Mouse (Mus musculus) cerebellum, postnatal 25 days (tissue): ENCODE results near the gene Hint1.
"Not testable (repeated sequence)": the region's sequence is repeated elsewhere in the genome, so short reads cannot be mapped to it uniquely, and the experiment has no call there.

Experiments used
- DNase-seq, 2 experiments: peaks; one replicate each; pipeline ENCODE4 v3.0.0; 2021; ENCODE audit warnings: mixed read lengths in 2 of 2

Hint1 gene

DNA sequence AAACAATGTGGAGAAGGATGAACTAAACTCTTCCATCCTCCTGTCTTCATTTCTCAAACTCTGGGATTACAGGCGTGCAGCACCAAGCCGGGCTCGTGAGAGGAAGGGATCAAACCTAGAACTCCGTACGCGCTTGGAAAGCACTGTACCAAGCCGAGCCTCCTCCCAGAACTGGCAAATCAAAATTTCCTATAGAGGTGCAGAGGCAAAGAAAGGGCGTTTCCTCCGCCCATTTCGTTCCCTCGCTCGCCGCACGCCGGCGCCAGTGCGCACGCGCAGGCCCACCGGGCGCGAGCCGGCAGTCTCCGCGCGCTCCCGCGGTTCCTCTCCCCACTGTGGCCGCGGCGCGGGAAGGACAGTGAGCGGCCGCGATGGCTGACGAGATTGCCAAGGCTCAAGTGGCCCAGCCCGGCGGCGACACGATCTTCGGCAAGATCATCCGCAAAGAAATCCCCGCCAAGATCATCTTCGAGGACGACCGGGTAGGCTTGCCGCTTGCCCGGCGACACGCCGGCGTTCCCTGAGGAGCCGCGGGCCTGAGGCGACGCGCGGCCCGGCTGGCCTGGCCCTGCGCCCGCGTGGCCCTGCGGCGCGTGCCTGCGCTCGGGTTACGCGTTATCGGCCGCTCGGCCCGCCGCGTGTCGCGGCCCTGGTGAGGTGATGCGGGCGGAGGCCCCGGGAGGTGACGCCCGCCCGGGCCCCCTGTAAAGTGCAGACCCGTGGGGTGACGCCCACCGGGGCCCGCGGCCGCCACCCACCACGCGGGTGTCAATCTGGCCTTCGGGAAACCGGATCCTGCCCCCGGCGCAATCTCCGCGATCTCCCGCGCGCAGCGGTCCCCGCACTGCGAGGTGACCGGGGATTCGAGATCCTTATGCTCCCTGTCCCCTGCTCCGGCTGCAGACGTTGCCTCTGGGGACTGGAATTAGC lies at the start of gene Hint1:
TSS of gene Hint1 (plus strand) at position 265 of the 930 bp plus-strand sequence.
- DNase-seq: peak; percentile 97 to 98

DNA sequence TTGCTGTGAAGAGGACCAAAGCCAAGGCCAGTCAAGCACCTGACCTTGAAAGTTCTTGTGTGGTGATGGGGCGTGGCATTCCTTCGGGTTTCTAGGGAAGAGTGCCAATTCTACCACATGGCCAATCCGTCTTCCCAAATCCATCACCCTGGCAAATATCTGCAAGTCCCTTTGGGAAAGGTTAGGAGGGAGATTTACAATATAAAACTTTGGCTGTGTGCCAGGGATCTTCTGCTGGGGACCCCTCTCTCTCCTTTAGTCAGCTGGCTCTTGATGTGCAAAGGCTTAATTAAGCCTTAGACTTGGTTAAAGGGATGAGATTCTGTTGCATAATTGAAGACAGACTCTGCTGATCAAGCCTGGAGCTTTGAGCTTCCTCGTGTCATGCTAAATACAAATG lies 48.7 kb upstream of the Hint1 start:
- no peak for DNase-seq

DNA sequence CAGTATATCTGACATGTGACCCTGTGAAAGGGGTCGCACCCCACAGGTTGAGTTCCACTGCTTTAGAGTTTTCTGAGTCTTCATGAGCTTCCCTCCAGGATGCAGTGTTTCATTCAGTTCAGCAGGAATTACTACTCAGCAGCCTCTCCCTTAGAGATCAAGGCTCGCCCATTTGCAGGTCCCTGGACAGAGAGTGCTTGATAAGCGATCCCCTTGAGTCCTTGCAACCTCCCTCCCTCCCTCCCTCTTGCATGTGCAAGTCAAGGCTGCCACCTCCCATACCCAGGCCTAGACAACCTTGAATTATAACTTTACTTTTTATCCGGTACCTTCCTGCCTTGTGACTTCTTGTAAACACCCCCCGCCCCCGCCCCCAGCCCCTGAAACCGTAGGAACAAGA lies 46.7 kb upstream of the Hint1 start:
- DNase-seq: no peak

DNA sequence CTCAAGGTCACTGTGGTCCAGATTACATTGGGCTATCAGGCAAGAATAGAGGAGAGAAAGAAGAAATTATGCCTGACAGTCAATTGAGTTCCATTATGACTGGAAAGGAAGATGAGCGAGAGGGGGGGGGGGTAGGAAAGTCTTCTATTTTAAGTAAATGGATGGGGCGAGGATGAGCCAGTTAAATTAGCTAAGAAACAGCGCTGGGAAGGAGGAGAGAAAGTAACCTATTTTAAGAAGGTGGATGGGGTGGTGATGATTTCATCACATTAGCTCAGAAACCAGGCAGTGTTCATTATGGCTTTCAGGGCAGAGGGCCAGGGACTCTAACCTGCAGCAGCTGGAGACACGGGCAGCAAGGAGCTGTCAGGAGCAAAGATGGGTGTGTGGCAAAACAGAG lies 42.7 kb upstream of the Hint1 start:
- DNase-seq: no peak

DNA sequence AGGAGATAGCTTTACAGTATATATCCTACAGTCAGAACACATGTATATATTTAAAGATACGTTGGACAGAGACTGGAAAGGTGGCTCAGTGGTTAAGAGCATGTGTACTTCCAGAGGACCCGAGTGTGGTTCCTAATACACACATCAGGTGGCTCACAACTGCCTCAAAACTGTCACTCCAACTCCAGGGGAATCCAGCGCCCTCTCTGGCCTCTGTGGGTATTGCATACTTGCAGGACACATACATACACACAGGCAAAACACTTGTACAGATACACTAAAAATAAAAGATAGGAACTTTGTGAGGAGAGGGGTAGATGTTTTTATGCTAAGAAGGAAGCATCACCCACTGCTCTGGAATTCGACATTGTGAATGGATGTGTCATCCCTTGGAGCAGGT lies 40.4 kb upstream of the Hint1 start:
- DNase-seq: no peak

DNA sequence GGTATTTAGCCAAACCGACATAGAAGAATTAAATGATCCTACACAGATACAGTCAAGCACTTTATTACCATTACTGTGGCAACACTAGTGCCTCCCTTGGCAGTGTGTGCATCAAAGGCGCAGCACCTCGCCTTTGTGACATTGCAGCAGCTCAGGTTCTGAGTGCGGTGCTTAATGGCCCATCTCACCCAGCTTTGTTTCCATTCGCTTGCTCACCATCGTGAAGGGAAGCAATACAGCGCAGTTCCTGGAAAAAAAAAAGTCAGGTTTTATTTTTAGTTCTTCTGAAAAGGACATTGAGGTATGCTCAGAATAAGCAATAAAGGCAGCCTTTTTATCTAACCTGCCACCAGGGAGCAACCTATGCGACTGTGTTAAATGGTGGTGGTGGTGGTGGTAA lies 39.4 kb upstream of the Hint1 start:
- no peak for DNase-seq

DNA sequence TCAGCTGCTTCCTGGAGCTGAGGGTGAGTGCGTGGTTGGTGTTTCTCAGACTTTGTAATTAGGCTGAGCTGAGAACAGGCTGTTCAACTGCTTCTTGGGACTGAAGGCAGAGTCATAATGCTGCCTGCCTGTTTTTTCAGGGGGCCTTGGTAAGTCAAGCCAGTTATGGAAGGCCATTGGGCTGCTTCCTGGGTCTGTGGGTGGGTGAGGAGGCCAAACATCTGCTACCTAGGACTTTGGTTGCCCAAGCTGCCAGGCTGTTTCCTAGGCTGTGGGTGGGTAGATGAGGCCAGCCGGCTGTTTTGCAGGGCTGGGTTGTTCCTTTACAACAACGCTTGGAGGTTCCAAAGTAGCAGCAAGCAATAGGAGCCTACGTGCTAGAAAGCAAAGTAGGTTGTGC lies 32.4 kb upstream of the Hint1 start:
- no peak for DNase-seq

DNA sequence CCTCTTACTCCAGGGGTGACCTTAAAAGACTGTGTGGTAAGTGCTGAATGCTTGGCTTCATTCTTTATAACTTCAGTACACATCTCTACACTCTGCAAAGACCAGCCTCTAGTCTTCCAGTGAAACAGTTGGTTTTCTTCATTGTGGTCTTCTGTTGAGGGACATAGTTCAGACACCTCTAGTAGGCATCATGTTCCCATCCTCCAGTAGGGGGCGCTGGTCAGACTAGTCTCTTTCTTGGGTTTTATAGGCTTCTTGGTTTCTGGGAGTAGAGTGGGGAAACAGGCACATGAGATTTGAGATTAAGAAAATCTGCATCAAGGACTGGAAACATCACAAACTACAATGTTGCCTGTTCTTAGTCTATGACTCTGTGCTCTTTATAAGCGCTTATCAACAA lies 31.6 kb upstream of the Hint1 start:
- peak in 1 of 2 experiments; percentile 15 for DNase-seq

DNA sequence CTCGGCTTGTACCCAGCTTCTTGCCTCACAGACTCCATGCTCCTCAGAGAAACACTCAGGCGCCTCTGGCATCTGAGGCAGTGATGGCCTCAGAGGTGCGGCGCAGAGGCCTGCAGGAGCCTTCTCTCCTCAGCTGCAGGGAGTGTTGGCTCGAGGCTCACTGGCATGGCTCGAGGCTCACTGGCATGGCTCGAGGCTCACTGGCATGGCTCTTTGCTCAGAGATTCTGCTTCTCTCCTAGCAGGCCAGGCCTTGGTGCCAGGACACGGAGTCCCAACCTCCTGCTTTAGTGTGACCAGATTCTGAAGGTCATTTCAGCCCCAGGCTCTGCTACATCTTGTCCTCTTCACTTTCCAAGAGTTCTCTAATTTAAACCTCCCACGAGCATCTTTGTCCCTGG lies 30.1 kb upstream of the Hint1 start:
- peak; percentile 68 to 80 for DNase-seq

DNA sequence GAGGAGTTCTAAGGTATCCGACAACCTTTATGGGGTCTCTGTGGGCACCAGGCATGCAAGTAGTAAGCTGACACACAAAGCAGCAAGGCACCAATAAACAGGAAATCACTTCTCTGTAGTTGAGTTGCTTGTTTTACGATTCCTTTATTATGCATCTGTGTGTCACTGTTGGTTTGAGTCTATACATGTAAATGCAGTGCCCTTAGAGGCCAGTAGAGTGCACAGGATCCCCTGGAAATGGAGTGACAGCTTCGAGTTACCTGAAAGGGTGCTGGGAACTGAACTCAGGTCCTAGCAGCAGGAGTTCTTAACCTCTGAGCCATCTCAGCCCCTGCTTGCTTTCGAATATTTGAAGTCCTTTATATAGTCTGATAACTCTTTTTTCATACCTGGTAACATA lies 26.5 kb upstream of the Hint1 start:
- no peak for DNase-seq

DNA sequence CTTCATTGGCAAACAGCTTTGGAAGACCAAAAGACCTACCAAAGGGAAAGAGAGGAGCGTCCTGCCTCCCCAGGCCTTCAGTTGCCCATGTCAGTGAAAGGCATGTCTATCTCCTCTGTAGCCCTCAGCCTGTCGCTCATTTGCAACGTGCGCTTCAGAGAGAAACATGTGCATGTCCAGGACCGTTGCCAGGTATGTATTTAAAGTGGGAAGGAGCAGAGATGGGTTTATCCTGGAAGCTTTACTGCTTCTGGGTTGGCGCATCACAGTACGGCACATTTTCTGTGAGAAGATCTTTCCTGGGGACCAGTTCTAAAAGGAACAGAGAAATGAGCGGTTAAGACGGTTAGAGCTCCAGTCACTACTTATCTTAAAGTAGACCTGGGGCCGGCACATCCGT lies 25.3 kb upstream of the Hint1 start:
- no peak for DNase-seq

DNA sequence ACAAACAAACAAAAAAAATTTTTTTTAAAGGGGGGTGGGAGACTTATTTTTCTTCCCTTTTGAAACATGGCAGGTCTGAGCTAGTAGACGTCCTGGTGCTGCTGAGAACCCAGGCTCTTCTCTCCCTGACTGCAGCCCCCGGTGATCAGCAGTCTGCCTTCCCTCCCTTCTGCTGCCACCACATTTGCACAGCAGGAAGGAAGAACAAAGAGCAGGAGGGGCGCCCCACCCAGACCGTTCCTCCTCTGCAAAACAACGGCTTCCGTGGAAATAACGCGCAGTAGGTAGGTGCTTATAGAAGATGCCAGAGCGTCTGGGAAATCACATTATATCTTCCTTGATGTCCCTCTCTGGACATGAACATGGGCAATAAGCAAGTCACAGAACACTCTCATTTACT lies 21.8 kb upstream of the Hint1 start:
- DNase-seq: no peak

DNA sequence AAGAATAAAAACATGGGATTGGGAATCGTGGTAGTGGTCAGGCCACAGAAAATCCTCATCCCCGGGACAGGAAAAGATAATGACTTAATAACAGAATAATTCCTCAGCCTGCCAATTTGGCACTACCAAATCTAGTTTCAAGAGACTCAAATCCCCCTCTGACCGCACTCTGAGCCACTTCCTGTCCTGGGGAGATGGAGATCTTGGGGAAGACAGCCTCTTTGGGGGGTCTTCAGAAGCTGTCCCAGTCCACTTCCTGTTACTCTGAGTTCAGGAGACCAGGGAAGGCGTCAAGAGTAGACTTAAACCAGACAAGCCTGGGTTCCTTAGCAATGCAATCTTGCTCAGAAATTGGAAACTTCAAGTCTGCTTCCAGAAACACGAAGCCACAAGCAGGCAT lies 21.2 kb upstream of the Hint1 start:
- no peak for DNase-seq

DNA sequence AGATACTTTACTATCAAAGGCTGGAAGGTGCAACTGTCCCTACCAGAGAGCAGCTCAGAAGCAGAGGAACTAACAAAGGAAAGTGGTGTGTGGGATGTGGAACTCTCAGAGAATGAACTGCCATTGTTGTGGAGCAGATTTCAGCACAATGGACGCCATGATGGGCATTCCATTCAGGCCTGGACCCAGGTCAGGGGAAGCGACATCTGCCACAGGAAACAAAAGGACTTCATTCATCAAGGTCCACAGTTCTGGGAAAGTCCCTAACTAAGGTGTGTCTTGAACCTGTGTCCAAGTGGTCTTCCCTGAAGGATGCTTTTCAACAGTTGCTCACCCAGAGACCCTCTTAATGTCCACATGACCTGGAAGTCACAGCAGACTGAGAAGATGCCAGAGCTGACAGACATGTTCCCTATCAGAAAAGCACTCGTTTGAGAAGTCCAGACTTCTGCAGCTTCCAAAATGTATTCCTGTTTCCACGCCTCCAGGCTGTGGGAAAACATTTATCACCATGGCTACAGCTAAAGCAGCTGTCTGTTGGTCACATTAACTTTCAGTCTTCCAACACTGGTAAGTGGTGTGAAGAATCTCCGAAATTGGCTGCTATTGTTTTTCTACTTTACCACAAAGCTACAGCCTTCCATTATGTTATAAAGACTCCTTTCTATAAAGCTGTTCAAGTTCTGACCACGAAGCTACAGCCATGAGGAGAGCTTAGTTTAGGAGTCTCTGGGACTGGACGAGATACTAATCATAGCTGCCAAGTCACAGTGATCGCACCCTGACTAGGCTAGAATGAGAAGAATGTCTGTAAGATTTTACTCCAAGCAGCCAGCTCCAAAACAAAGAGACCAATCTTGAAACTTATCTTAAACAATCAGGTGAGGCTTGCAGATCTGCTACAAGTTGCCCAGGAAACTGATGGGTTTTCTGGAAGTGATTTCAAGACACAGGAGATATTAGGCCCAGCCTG lies 20.4 kb upstream of the Hint1 start:
- no peak for DNase-seq

DNA sequence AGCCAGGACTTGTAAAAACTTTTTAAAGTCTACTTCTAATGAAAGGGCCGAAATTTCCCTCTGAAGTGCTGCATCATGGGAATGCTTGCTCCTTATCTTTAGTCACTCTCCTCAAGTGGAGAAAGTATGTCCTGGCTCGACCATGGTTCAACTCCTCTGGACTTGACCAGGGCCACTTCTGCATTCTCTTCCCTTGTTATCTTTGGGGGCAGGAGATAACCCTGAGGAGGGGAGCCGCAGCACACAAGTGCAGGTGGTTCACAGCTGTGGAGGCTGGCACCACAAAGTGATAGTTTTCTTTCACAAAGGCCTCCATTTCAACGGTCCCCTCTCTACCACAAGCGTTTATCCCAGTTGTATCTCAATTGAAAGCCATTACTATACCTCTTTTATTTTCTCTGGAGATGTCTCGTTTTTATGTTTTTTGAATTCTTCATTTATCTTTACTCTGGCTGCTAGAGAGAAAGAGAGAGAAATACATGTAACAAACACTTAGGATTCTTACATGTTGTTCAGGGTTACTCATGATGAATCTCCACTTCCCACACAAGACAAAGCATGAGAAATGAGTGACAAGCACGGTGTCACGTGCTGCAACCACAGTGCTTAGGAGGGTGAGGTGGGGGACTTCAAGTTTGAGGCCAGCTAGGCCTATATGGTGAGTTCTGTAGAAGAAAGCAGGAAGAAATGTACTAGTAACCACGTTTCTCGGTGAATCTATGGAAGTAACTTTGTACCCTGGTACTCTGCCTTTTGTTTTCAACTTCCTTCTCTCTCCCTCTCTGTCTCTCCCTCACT lies 16.0 kb upstream of the Hint1 start:
- no peak for DNase-seq

DNA sequence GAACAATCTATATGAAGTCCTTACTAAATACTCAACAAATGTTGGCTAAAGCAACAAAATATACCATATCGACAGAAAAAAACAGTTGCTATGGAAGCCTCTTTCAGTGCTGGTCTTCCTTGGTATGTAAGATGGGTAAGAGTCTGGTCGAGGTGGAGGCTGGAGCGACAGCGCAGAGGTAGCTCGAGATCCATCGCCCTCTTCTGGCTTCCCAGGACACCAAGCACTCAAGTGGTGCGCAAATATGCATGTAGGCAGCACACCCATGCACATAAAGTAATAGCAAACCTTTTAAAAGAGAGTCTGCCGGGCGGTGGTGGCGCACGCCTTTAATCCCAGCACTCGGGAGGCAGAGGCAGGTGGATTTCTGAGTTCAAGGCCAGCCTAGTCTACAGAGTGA lies 14.5 kb upstream of the Hint1 start:
- no peak for DNase-seq

DNA sequence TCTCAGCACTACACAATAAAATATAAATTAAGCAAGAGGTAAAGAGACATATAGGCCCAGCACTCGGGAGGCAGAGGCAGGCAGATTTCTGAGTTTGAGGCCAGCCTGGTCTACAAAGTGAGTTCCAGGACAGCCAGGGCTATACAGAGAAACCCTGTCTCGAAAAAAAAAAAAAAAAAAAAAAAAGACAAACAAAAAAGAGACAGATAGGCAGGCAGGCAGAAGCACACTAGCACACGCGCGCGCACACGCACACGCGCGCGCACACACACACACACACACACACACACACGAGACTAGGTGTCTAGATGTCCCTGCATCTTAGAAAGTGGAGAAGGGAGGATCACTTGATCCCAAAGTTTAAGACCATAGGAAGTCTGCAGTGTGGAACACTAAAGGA lies 7.3 kb upstream of the Hint1 start:
- DNase-seq: not testable (repeated sequence)

DNA sequence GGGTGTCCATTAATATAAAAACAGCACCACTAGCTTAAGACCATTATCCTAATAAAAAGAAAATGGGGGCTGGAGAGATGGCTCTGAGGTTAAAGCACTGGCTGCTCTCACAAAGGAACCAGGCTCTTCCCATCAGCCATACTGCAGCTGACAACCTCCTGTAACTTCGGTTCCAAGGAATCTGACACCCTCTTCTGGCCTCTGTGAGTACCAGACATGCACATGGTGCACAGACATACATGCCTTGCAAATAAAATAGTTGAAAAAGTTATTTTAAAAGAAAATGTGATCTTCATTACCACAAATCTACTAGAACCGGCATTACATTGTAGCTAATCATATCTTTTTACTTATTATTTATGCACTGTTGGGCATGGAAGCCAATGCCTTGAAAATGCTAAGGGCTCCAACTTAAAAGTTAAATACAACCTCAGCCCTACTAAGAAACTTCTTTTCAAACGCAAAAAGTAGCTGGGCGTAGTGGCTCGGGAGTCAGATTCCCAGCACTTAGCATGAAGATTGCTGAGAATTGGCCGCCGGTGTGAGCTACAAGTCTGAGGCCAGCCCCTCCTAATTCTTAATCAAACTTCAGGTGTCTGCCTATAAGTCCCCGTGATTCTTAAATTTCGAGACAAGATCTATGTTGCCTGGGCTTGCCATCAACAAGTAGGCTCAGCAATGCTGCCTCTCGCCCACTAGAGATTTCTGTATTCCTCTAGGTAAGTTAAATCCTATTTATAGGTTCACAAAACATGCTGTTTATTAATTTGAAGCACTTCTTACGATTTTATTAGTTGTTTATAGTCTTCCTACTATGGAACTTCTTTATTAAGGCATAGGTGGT lies 6.6 kb upstream of the Hint1 start:
- no peak for DNase-seq

DNA sequence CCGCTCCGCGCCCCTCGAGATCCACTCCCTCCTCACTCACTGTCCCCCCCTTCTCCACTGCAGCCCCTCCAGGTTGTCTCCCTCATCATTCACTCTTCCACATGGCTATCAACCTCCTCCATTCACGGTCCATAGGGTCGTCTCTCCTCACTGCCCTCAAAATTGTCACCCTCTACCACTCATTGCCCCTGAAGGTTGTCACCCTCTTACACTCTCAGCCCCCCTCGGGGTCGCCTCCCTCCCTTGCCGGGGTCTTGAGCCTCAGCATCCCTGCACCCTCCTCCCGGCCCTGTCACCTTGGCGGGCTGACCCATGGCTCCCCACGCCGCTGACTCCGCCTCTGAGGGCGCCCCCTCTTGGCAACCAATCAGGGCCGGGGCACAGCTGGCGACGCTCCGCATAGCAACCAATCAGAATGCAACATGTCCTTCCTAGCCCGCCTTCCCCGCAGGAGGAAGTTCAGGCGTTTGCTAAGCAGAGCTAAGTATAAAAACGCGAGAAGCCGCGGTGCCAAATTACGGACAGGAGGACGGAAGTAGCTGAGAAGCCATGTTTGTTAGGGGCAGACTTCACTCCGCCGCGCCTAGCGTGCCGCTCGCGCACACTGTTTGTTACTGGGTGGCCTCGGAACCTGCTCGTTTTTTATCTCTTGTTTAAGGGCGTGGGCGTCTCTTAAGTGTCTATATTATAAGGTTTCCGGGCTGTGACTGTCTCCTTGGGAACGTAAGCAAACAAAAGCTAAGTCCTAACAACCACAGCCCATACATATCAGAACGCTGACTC lies 5.7 kb upstream of the Hint1 start, which contains the start of gene Lyrm7:
TSS of gene Lyrm7 (minus strand) at position 661 of the 783 bp plus-strand sequence.
- peak; percentile 97 to 98 for DNase-seq

DNA sequence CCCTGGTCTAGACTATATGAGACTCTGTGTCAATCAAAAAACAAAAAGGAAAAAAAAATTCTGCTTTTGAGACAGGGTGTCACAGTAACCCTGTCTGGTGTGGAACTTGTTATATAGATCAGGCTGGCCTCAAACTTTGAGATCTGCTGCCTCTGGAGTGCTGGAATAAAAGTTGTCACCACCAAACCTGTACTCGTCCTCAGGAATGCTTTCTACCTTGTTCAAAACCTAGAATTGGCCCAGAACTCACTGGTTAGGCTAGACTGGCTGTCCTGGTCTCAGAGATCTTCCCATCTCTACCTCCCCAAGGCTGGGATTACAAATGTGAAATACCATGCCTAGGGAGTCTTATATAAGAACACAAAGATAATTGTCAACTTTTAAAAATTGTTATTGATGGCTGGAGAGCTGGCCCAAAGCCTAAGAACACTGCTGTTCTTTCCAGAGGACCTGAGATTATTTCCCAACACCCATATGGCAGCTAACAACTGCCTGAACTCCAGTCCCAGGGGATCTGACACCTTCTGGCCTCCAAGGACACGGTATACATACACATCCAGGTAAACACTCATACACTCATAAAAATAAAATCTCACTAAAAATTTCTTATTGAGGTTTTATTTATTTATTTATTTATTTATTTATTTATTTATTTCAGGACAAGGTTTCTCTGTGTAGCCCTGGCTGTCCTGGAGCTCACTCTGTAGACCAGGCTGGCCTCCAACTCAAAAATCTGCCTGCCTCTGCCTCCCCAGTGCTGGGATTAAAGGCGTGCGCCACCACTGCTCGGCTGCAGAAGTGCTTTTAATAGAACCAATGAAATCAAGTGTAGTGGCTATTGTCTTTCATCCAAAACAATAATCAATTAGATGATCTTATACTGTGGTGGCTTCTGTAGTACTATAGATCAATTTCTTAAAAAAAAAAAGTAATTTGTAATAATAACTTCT lies 4.4 kb upstream of the Hint1 start:
- DNase-seq: no peak
